Mouse (Mus musculus) forebrain, postnatal 0 days (tissue): ENCODE data around the gene Ccnyl1. TPM values are rescaled to one million over a fixed set of nuclear protein-coding genes. Genes with fewer than 3 reads are reported as not detected.

ENCODE experiments used
- ATAC-seq: fragments of 200-750 bp; cut with Nextera tagmentation; 2 replicates; pipeline ENCODE4 v1.8.0; 2017; ENCODE audit warnings: mild to moderate bottlenecking, moderate library complexity
- DNase-seq: peaks from one replicate; pipeline ENCODE4 v3.0.0-alpha.2; 2015
- H3K27ac ChIP-seq: fragments of 300-500 bp; sonication (generic); 2 replicates; pipeline ENCODE4 v1.5.1; 2014; ENCODE audit warnings: low read depth, mild to moderate bottlenecking, antibody characterized with exemption, low read length, moderate library complexity, mixed read lengths
- H3K27me3 ChIP-seq: fragments of 300-500 bp; sonication (generic); 2 replicates; pipeline ENCODE4 v1.6.1; 2014; ENCODE audit warnings: mild to moderate bottlenecking, low read length, mixed read lengths; ENCODE audit not compliant: insufficient read depth
- H3K36me3 ChIP-seq: fragments of 300-500 bp; sonication (generic); 2 replicates; pipeline ENCODE4 v1.6.1; 2014; ENCODE audit warnings: mild to moderate bottlenecking, moderate library complexity; ENCODE audit not compliant: insufficient read depth
- H3K4me1 ChIP-seq: fragments of 300-500 bp; sonication (generic); 2 replicates; pipeline ENCODE4 v1.6.1; 2014; ENCODE audit warnings: antibody characterized with exemption; ENCODE audit not compliant: insufficient read depth
- H3K4me2 ChIP-seq: fragments of 300-500 bp; sonication (generic); 2 replicates; pipeline ENCODE4 v1.6.1; 2014; ENCODE audit warnings: low read depth, mild to moderate bottlenecking, moderate library complexity
- H3K4me3 ChIP-seq: fragments of 300-500 bp; sonication (generic); 2 replicates; pipeline ENCODE4 v1.5.1; 2014; ENCODE audit warnings: low read depth, low read length, mixed read lengths
- H3K9ac ChIP-seq: fragments of 300-500 bp; sonication (generic); 2 replicates; pipeline ENCODE4 v1.6.1; 2014; ENCODE audit warnings: mild to moderate bottlenecking
- H3K9me3 ChIP-seq: fragments of 300-500 bp; sonication (generic); 2 replicates; pipeline ENCODE4 v1.6.1; 2016; ENCODE audit warnings: low read length
- CTCF ChIP-seq: sonication (generic); IDR thresholded peaks from 2 replicates; pipeline ENCODE4 v1.5.1; 2016; ENCODE audit warnings: antibody characterized with exemption, control low read depth, low read depth
- WGBS: fragments of 180-500 bp; shearing (Covaris S2); extraction: QIAGEN DNeasy Blood & Tissue Kit; methylation state at CpG from one replicate; pipeline ENCODE4 v1.1.7; 2014; 5-methylcytosine and 5-hydroxymethylcytosine counted together
- polyA plus RNA-seq: library from polyadenylated mRNA; unstranded; fragments of >200 nt; fragmentation: Nextera tagmentation; extraction: Ambion mirVana; gene quantifications from 2 replicates; pipeline ENCODE4 v1.2.1, GENCODE M21; 2015
- total RNA-seq: library from RNA; depleted of rRNA; stranded (reverse); fragments of >200 nt; gene quantifications from 2 replicates; pipeline ENCODE4 v1.2.3, GENCODE M21; 2014

The Ccnyl1 gene
- total and polyA plus RNA-seq, 2 experiments from 2014 or later = 3.4 to 24.7 TPM

DNA sequence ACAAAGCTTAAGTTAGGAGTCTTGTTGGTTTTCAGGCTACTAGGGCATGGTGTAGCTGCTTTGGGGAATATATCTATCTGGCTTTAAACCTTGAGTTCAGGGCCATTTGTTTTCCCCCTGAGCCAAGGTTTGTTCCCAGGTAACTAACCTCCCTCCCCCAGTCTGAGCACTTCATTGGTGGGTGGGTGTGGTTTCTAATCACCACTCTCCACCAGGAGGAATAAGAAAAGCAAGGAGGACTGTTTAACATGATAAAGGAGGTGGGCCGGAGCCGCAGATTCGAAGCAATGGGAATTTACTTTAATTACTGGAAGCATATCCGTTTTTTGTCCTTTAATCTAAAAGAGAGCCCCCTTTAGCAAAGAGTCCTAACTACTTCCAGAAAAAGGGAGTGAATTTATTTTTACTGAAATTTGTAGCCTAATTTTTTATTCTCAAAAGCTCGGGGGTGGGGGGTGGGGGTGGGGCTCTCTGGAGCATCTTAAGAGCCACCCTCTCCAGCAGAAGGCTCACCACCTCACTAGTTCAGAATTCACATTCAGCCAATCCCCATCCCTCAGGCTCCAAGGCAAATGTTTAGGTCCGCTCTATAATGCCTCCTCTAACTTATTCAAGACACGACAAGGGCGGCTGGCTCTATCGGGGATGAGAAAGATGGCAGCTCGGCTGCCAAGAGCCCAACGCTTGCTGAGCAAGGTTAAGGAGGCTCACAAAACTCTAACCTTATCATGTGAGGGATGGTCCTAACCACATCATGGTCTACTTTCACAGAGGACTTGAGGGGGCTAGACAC, 43.4 kb downstream of the Ccnyl1 start:
- peaks cover 35% of the 10 kb centered on the region for H3K27me3 ChIP-seq
- peaks cover 24% of the 10 kb centered on the region for H3K4me1 ChIP-seq
- no peaks in the 10 kb centered on the region for H3K9me3 ChIP-seq
- H3K4me2 ChIP-seq = no peak overlapping the region
- ATAC-seq = no peak
- 16% methylated on average over 11 of the region's 11 CpGs for WGBS
- H3K27ac ChIP-seq = no peak overlapping the region
- no peak for DNase-seq
- no peak overlapping the region for H3K9ac ChIP-seq
- H3K4me3 ChIP-seq = no peak overlapping the region
- no peaks in the 10 kb centered on the region for H3K36me3 ChIP-seq
- no peak for TF ChIP-seq CTCF

DNA sequence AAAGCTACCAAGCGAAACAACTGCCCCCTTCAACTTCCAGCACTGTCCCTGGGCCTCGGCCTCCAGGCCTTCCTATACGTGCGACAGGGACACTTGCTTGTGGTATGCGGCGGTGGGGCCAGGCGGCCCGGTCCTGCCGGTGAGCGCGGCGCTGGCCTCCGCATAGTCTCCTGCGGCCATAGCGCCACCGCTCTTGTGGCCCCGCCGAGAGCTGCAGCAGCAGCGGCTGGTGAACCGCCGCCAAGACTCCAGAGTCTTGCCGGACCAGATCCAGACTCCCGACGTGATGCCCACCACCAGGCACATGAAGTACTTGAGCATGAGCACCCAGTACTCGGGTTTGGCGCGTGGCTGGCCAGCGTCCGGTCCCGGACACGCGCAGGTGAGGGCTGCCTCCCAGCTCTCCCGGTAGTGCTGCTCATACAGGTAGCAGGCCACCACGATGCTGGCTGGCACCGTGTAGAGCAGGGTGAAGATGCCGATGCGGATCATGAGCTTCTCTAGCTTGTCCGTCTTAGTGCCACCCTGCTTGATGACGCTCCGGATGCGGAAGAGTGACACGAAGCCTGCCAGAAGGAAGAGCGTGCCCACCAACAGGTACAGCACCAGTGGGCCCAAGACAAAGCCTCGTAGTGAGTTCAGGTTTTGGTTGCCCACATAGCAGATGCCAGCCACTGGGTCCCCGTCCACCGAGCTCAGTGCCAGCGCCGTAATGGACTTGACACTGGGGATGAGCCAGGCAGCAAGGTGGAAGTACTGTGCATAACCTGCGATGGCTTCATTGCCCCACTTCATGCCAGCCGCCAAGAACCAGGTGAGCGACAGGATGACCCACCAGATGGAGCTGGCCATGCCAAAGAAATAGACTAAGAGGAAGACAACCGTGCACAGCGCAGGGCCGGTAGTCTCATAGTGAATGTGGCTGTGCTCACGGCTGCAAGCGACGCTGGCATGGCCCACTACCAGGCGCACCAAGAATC, 44.8 kb downstream of the Ccnyl1 start:
- no peaks in the 10 kb centered on the region for H3K9me3 ChIP-seq
- no peak overlapping the region for H3K27ac ChIP-seq
- peak; percentile 46; the same call in 1 of the 2 replicates for TF ChIP-seq CTCF
- H3K36me3 ChIP-seq = no peaks in the 10 kb centered on the region
- DNase-seq = peak; percentile 36
- H3K27me3 ChIP-seq = peaks cover 35% of the 10 kb centered on the region
- H3K4me3 ChIP-seq = peak overlapping the region; percentile 65
- H3K4me2 ChIP-seq = peak overlapping the region; percentile 92
- H3K9ac ChIP-seq = no peak overlapping the region
- no peak for ATAC-seq
- 28% methylated on average over 58 of the region's 58 CpGs for WGBS
- H3K4me1 ChIP-seq = peaks cover 28% of the 10 kb centered on the region

DNA sequence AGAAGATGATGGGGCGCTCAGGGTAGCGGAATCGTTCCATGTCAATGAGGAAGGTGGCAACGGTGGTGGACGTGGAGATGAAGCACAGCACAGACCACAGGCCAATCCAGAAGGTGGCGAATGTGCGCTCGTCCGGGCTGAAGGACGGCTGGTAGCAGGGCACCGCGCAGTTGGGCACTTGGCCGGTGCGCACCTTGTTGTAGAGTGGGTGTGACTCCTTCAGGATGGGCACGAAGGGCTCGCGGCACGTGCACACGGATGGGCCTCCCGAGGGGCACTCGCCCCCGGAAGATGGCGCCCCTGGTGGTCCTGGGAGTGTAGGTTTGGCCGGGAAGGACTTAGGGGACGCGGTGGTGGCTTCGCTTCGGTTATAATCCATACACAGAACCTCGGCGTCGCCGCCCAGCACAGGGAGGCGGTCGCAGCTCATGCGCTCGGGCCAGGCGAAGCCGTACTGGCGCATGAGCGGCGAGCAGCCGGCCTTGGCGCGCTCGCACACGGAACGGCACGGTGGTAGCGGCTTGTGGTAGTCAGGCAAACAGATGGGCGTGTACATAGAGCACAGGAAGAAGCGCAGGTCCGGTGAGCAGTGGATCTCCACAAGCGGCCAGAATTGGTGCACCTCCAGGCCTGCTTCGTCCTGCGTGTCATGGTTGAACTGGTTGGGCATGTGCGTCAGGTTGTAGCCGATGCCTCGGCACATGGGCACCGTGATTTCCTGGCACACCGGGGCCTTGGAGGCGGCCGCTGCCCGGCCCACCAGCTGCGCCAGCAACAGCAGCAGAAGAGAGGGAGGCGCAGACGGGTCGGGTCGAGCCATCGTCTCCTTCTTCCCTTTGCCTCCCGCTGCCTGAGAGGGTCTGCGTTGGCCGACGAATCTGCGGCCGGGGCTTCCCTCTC, 45.8 kb downstream of the Ccnyl1 start:
- 7% methylated on average over 75 of the region's 75 CpGs for WGBS

DNA sequence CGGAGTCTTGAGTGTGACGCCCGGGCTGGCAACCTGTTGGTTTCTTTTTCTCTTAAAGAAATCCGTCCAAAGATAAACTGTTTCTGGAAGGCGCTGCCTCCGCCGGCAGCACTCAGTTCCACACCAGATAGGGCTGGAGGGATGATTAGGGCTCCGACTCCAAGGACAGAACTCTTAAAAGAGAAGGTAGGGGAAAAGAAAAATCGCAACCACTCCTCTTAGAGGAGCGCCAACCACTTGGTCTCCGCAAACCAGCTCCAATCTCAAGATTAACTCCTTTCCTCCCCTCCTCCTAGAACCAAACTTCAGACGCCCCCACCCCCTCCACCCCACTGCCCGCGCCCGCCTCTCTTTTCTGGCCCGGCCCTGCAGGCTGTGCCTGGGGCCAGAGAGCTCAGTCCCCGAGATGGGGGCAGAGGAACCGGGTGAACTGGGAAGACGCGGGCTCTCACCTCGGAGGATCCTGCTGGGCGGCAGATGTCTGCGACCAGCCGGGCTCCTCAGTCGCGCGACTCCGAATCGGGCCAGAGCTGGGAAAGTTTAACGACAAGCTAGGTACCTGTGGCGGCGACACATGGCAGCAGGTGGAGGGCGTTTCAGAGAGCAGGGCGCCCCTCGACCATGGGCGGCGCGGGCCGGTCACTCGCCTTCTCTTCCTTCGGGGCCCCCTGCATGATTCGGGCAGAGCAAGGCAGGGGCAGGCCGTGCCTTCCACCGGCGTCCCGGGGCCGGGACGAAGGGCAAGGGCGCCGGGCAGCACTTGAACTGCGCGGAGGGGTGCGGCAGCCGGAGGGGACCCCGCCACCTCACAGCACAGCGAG, 46.6 kb downstream of the Ccnyl1 start:
- H3K27me3 ChIP-seq = peaks cover 35% of the 10 kb centered on the region
- peak overlapping the region; percentile 65 for H3K4me3 ChIP-seq
- DNase-seq = peak; percentile 30
- H3K27ac ChIP-seq = no peak overlapping the region
- no peak for TF ChIP-seq CTCF
- peaks cover 28% of the 10 kb centered on the region for H3K4me1 ChIP-seq
- 1% methylated on average over 55 of the region's 56 CpGs for WGBS
- H3K36me3 ChIP-seq = no peaks in the 10 kb centered on the region
- H3K9me3 ChIP-seq = no peaks in the 10 kb centered on the region
- H3K4me2 ChIP-seq = peak overlapping the region; percentile 92
- peak overlapping the region; percentile 39 for H3K9ac ChIP-seq
- ATAC-seq = peak; percentile 2; the same call in 1 of the 2 replicates

More for the DNA sequence above, 45.8 kb downstream of the Ccnyl1 start:
- Histone ChIP-seq H3K27me3 (peaks cover 35% of the 10 kb centered on the region), H3K9me3 (no peaks in the 10 kb centered on the region), H3K4me3 (peak overlapping the region; percentile 65), H3K4me1 (peaks cover 28% of the 10 kb centered on the region), H3K9ac (peak overlapping the region; percentile 33), H3K4me2 (peak overlapping the region; percentile 92), H3K36me3 (no peaks in the 10 kb centered on the region), H3K27ac (no peak overlapping the region)
- TF ChIP-seq CTCF = peak; percentile 72
- peak; percentile 24 for ATAC-seq
- peak; percentile 61 for DNase-seq

DNA sequence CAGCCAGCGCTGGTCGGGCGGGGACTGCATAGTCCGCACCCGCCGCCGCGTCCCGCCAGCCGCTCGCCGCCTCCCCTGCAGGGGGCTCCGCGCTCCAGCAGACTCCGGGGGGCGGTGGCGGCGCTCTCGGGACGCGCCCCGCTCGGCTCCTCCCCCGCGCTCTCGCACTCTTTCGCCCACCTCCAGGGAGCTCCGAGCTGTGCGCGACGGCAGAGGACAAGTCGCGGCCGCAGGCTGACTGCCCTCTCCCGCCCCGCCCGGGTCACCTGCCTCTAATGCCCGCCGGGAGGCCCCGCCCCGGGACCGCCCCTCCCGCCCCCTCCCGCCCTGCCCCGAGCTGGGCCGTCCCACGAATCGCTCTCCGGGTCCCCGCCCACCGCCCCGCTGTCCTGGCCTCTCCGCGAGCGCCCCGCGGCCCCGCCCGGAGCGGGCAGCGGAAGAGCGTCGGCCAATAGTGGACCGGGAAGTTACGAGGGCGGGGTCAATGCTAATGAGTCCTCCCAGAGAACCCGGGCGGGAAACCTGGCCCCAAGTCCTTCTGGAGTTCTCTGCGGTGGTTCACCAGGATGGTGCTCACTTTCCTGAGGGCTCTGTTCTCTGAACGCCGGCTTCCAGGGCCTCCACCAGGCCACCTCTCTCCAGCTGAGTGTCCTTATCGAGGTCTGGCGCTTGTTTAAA, 47.4 kb downstream of the Ccnyl1 start, which contains the start of gene Fzd5:
TSS of gene Fzd5 (minus strand) at position 250 of the 678 bp plus-strand sequence.
- peak; percentile 55 for TF ChIP-seq CTCF
- Histone ChIP-seq H3K4me1 (peaks cover 28% of the 10 kb centered on the region), H3K4me3 (peak within 1 kb of the TSS; percentile 65), H3K4me2 (peak within 1 kb of the TSS; percentile 92), H3K9me3 (no peaks in the 10 kb centered on the region), H3K36me3 (no peaks in the 10 kb centered on the region), H3K27me3 (peaks cover 35% of the 10 kb centered on the region), H3K27ac (no peak within 1 kb of the TSS), H3K9ac (peak within 1 kb of the TSS; percentile 39)
- peak; percentile 79 for DNase-seq
- WGBS = under 1% methylated on average over 51 of the region's 73 CpGs
- ATAC-seq = peak; percentile 88
